Mouse (Mus musculus): Measurements from ENCODE around the gene Olfr1257.
"Not testable (repeated sequence)": the region's sequence is repeated elsewhere in the genome, so short reads cannot be mapped to it uniquely, and the experiment has no call there.

Olfr1257 gene

DNA sequence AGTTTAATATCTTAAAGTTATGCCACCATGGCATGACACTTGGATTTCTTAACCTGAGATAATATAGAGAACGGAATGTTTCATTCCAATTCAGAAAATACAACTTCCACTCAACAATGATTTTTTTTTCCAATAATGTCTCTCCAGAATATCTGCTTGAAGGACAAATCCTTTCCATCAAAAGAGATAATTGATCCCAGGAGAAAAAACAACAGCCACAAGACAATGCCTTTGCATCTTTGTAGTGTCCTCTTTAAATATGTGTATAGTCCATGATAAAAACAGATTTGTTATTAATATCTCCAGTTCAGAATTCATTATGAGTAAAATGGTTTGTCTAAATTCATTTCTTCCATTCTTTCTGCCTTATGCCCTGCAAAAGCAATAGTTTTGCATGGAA is at the start of gene Olfr1257:
TSS of gene Olfr1257 (plus strand) at position 301 of the 400 bp plus-strand sequence.
- DNase-seq (ENCODE audit: low read depth) = no peak

DNA sequence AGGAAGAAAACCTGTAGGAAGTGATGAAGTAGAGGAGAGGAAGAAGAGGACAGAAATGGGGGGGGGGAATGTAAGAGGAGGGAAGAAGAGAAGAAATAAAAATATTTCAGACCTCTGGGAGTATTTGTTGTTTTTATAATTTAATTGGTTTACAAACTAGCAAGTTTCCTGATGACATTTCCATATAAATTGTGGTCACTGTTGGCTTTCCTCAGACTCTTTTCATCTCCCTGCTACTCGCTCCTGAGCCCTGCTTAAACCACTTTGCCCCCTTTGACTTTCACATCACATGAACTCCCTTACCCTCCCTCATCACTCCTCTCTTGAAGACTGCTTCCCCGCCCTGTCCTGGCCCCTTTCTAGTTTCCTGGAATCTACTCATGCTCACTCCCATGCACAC is 36.8 kb upstream of the Olfr1257 start, which contains the start of gene Olfr1256:
TSS of gene Olfr1256 (minus strand) at position 101 of the 400 bp plus-strand sequence.
- no peak for DNase-seq (ENCODE audit: low read depth)

DNA sequence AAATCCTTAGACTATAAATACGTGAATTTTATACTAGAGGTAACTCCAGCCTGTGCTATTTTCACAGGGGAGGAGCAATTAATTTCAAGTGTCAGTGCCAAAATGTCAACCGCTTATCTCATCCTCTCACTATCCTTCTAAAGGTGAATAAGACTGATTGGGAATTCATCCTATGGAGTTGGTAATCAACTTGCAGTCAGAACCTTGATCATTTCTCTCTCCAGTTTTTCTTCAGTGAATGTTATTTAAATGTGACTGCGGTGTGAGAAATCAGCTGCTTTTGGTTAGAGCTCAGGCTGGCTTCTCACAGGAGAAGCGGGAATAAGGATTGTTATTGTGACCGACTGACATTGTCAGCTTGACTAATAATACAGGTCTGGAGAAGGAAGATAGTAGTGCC is 30.1 kb upstream of the Olfr1257 start, which contains the start of gene Olfr48:
TSS of gene Olfr48 (minus strand) at position 101 of the 400 bp plus-strand sequence.
- no peak for DNase-seq (ENCODE audit: low read depth)

DNA sequence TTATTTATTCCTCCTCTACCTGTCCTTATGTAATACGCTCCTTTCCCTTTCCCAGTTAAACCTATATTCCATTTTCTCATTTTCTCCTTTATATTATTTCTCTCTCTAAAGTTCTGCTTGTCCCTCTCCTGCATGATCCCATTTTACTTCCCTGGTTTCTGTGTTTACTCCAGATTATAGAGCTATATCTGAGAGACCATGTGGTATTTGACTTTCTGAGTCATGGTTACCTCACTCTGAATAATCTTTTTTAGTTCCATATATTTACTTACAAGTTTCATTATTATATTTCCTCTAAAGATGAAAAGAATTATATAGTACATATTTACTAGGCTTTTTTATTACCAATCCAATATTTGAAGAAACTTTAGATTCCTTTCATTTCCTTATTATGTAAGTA is 29.0 kb upstream of the Olfr1257 start:
- no peak for DNase-seq (ENCODE audit: low read depth)

DNA sequence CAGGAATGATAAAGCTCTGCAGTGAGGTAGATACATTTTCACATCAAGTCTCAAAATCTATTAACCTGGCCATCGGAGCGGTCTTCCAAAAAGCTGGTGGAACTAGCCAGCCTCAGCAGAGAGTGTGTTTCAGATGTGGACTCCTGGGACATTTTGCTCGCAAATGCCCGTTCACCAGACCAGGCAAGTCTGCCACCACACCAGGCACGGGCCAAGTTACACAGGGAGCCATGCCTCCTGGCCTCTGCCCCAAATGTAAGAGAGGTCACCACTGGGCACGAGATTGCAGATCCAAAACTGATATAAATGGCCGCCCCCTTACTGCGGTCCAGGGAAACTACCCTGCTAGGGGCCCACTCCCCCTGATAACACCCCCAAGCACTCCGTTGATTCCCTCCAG is 34.4 kb downstream of the Olfr1257 start:
- not testable (repeated sequence) for DNase-seq (ENCODE audit: low read depth)

DNA sequence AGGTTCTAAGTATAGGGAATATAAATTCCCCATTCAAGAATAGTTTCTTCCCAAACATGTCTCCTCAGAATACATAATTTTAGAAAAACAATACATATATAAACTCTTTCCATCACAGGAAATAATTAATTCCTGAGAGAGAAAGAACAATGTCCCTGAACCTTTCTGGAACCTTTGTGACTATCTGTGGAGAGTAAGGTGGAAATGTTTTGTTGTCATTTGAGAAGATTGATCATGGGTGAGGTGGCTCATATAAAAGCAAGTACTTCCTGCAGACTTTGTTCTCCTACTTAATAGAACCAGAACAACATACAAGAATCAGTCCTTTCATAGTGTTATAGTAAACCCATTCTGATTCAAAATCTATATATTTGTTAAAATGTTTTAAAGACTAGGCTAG is 48.8 kb downstream of the Olfr1257 start, which contains the start of gene Olfr1258:
TSS of gene Olfr1258 (plus strand) at position 301 of the 400 bp plus-strand sequence.
- no peak for DNase-seq (ENCODE audit: low read depth)

Measured in c-Kit-positive CD71-positive TER-119-negative erythroid progenitor cells, embryonic 14.5 days (primary cell).